Mouse (Mus musculus) gastrocnemius, postnatal 14 days (tissue): ENCODE data around the gene Dock9. TPM values are rescaled to one million over a fixed set of nuclear protein-coding genes. Genes with fewer than 3 reads are reported as not detected.

Experiments used
- DNase-seq: peaks from one replicate; pipeline ENCODE4 v3.0.0; 2021; ENCODE audit warnings: mixed read lengths
- intact Hi-C: fragments of 180-260 bp; cut with DNase I; formaldehyde crosslinking; loops from one replicate; pipeline ENCODE4 v1.15.1; 2025; ENCODE audit warnings: low total_unique reads
- total RNA-seq, 2 experiments: library from RNA; stranded (reverse); gene quantifications; 2 replicates each; pipeline ENCODE4 v1.2.3; 2021

The Dock9 gene
- total RNA-seq, 2 experiments from 2014 or later, result 23.3 to 29.3 TPM

- intact Hi-C loops, result no loop called here
- no peak for DNase-seq
Measured at GRCm38 (mm10) chr14:121795536-121795935, 2.1 kb downstream of the Dock9 start.

GRCm38 (mm10) chr14:121793639-121794038, 4.0 kb downstream of the Dock9 start:
- no peak for DNase-seq
- intact Hi-C loops, result no loop called here

GRCm38 (mm10) chr14:121791935-121792334, 5.7 kb downstream of the Dock9 start:
- no peak for DNase-seq
- intact Hi-C loops, result no loop called here

GRCm38 (mm10) chr14:121791112-121791511, 6.5 kb downstream of the Dock9 start:
- intact Hi-C loops, result no loop called here
- DNase-seq, result no peak

GRCm38 (mm10) chr14:121789273-121789672, 8.4 kb downstream of the Dock9 start:
- no peak for DNase-seq
- intact Hi-C loops, result no loop called here

- intact Hi-C loops, result no loop called here
- no peak for DNase-seq
Measured at GRCm38 (mm10) chr14:121788451-121788850, 9.2 kb downstream of the Dock9 start.

- DNase-seq, result no peak
- intact Hi-C loops, result no loop called here
Measured at GRCm38 (mm10) chr14:121787430-121787829, 10.2 kb downstream of the Dock9 start.

- intact Hi-C loops, result no loop called here
- no peak for DNase-seq
Measured at GRCm38 (mm10) chr14:121786900-121787299, 10.7 kb downstream of the Dock9 start.

- intact Hi-C loops, result no loop called here
- DNase-seq, result no peak
Measured at GRCm38 (mm10) chr14:121785394-121785793, 12.2 kb downstream of the Dock9 start.

- intact Hi-C loops, result no loop called here
- peak; percentile 13 for DNase-seq
Measured at GRCm38 (mm10) chr14:121780942-121781531, 16.6 kb downstream of the Dock9 start.

GRCm38 (mm10) chr14:121780144-121780913, 17.3 kb downstream of the Dock9 start:
- no peak for DNase-seq
- intact Hi-C loops, result no loop called here

GRCm38 (mm10) chr14:121779620-121780019, 18.0 kb downstream of the Dock9 start:
- no peak for DNase-seq
- intact Hi-C loops, result no loop called here

GRCm38 (mm10) chr14:121777279-121777831, 20.3 kb downstream of the Dock9 start:
- no peak for DNase-seq
- intact Hi-C loops, result no loop called here

GRCm38 (mm10) chr14:121776749-121777148, 20.9 kb downstream of the Dock9 start:
- DNase-seq, result no peak
- intact Hi-C loops, result no loop called here

GRCm38 (mm10) chr14:121762021-121762452, 35.6 kb downstream of the Dock9 start:
- no peak for DNase-seq
- intact Hi-C loops, result no loop called here

- no peak for DNase-seq
- intact Hi-C loops, result no loop called here
Measured at GRCm38 (mm10) chr14:121760403-121760802, 37.2 kb downstream of the Dock9 start.

- DNase-seq, result peak; percentile 33
- intact Hi-C loops, result no loop called here
Measured at GRCm38 (mm10) chr14:121754110-121754509, 43.5 kb downstream of the Dock9 start.

- DNase-seq, result peak; percentile 37
- intact Hi-C loops, result no loop called here
Measured at GRCm38 (mm10) chr14:121752686-121753426, 44.8 kb downstream of the Dock9 start.

- intact Hi-C loops, result loop anchor here (5.0 kb wide), 1 partner anchor 112 kb away; no protein-coding TSS in a partner anchor
Measured at GRCm38 (mm10) chr14:121749606-121750005, 48.0 kb downstream of the Dock9 start.

GRCm38 (mm10) chr14:121749084-121749483, 48.6 kb downstream of the Dock9 start:
- intact Hi-C loops, result loop anchor here (5.0 kb wide), 1 partner anchor 112 kb away; no protein-coding TSS in a partner anchor

More at GRCm38 (mm10) chr14:121749606-121750005, 48.0 kb downstream of the Dock9 start:
- DNase-seq, result no peak

More at GRCm38 (mm10) chr14:121749084-121749483, 48.6 kb downstream of the Dock9 start:
- no peak for DNase-seq
